Mouse (Mus musculus): ENCODE measurements around the gene Gns.

Gns gene

DNA sequence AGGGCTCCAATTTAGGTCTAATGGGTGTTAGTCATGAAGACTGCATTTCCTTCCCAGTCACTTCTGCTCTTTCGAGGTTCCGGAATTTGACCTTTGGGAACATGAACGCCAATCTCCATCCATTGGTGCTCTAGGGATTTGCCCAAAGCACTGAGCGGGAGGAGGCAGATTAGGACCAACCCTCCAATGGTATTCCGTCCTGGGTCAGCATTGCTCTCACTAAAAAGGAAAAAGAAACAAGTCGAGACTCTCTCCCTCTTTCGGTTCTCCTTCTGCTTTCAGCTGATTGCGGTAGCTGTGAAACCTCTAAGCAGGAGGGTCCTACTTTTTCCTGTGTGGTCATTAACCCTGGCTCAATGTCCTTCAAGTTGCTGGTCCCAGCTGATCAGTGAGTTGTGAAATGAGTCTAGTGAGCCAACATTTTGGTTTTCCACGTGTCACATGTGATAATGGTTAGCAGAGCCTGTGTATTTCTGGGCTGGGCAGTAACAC lies 937 bp downstream of the Gns start:
- DNase-seq (ENCODE audit: low spot score in 2 of 2): peak; percentile 37 to 59

DNA sequence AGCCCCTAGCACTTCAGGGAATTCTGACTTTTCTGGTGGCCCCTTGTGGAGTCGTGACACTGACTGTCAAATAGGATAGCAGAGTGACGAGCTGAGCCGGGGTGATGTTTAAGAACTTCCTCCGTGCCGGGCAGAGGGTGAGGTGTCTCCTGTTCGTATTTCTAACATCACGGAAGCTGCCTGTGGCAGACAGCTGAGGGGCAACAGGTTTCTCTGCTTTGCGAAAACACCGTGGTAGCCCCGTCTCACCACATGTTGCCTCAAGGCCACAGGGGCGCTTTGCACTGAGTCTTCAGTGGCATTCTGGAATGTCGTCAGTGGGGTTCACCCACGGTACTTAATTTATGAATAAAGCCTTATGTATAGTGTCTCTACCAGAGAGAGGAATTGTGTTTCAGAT lies 2.4 kb downstream of the Gns start:
- DNase-seq (ENCODE audit: low spot score in 2 of 2): no peak

GRCm38 (mm10) chr10:121367780-121368179 lies 2.9 kb downstream of the Gns start:
- no peak for DNase-seq (ENCODE audit: low spot score in 2 of 2)

- no peak for DNase-seq (ENCODE audit: low spot score in 2 of 2)
These were observed 4.0 kb downstream of the Gns start for GRCm38 (mm10) chr10:121368783-121369465.

GRCm38 (mm10) chr10:121370777-121371176 lies 5.9 kb downstream of the Gns start:
- no peak for DNase-seq (ENCODE audit: low spot score in 2 of 2)

DNA sequence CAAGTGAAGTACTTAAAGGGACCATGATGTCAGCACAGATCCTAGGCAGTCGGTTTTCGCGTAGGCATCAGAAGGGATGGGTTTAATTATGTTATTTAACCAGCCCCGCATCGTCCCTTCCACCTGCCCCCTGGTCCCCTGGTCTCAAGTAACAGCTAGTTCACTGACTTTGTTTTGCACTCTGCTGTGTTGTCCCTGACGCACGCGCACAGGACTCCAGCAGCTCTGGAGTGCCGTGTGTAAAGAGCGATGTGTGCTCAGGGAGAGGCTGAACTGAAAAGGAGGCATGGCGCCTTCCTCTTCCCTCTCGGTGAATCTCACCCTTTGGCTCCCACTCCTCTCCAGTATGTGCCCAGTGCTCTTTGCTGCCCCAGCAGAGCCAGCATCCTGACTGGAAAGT lies 9.1 kb downstream of the Gns start:
- DNase-seq (ENCODE audit: low spot score in 2 of 2): no peak

- peak; percentile 77 for DNase-seq (ENCODE audit: low spot score in 2 of 2)
These were observed 10.1 kb downstream of the Gns start for GRCm38 (mm10) chr10:121374693-121375620.

DNA sequence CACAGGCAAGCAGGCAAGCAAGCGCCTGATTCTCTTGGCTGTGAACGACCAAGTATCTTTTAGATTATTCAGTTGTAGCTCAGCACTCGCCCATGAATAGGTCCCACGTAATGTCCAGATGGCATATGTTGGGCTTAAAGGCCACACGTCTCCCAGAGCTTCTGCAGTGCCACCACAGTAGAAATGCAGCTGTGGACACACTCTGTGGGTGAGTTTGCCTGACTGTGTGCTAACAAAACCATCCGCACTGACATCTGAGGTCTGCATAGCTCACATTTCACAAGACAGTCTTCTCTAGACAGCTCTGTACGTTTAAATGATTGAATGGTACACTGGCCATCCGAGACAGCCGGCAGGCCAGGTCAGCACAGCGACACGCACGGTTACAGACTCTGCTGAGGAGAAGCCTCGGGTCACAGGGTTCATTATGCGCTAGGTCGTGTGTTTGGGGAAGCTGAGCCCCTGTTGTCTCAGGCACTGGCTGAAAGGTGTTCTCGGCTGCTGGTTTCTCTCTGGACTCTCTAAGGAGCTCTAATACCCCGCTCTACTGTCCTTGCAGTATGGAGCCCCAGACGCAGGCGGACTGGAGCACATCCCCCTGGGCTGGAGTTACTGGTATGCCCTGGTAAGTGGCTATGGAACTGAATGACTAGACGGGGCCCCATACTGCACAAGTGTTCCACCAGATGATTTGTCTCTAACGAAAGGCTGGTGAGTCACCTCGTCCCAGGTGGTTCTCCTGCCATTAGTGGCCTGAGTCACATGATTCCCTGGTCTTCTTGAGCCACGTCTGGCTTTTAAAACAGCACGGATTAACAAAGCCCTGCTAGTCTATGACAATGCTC lies 11.0 kb downstream of the Gns start:
- peak in 1 of 2 experiments; percentile 36 for DNase-seq (ENCODE audit: low spot score in 2 of 2)

DNA sequence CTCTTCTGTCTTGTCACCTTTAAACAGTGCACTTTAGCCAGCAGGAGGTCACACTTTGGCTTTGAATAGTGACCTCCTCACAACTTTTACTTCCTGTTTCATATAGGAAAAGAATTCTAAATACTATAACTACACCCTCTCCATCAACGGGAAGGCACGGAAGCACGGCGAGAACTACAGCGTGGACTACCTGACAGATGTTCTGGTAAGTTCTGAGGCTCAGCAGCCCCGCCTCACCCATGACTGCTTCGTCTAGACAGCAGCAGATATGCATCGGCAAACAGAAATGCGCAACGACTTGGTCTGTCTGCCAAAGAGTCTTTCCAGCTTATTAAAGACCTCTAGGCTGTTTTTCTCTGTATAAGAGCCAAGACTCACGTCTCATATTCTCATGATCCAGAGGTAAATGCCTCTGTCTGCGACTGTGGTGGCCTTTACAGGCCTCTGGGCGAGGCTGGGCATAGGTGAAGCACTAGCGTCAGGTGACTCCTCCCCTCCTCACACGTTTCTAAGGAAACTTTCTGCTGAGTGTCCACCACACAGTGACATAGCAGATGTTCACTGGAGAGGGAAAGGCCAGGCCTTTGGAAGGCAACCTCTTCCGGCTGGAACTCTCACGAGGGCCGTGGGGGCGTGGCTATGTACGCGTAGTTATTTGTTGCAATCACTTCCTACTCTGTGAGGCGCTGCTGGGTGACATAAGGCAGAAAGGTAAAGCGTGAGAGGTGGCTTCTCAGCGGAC lies 11.8 kb downstream of the Gns start:
- no peak for DNase-seq (ENCODE audit: low spot score in 2 of 2)

DNA sequence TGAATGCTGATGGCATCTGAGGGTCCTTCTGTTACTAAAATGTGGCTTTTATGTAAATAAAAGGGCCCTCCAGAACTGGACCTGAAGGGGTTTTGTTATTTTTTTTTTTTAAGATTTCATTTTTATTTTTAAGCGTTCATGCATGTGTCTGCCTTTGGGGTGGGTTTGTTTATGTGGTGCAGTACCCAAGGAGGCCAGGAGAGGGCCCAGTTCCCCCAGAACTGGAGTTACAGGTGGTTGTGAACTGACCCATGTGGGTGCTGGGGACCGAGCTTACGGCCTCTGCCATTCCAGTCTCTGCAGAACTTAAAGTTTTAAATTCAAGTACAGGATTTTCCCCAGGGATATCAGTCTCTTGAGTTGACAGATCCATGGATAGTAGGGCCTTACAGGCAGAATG lies 14.5 kb downstream of the Gns start:
- no peak for DNase-seq (ENCODE audit: low spot score in 2 of 2)

DNA sequence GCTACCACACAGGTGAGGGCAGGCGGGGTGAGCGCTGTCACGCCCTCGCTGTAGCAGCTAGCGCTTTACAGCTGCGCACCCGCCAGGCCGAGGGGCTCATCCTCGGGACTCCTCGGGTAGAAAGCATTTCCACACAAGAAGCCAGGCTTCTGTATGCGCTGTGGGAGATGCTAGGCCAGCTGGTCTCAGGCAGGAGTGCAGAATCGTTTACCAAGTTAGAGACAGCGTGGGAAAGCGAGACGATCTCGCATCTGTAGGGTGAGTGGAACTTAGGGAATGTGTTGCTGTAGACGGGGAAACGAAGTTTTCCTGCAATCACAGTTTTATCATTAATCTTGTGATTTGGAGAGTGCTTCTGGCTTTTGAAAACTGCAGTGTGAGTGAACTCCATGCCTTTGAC lies 16.4 kb downstream of the Gns start:
- DNase-seq (ENCODE audit: low spot score in 2 of 2): no peak

GRCm38 (mm10) chr10:121384710-121385109 lies 19.8 kb downstream of the Gns start:
- no peak for DNase-seq (ENCODE audit: low spot score in 2 of 2)

GRCm38 (mm10) chr10:121385695-121386094 lies 20.8 kb downstream of the Gns start:
- DNase-seq (ENCODE audit: low spot score in 2 of 2): no peak

- DNase-seq (ENCODE audit: low spot score in 2 of 2): no peak
These were observed 21.5 kb downstream of the Gns start for GRCm38 (mm10) chr10:121386347-121386746.

GRCm38 (mm10) chr10:121390602-121391001 lies 25.7 kb downstream of the Gns start:
- no peak for DNase-seq (ENCODE audit: low spot score in 2 of 2)

GRCm38 (mm10) chr10:121391901-121392300 lies 27.0 kb downstream of the Gns start:
- no peak for DNase-seq (ENCODE audit: low spot score in 2 of 2)

GRCm38 (mm10) chr10:121394270-121394669 lies 29.4 kb downstream of the Gns start:
- no peak for DNase-seq (ENCODE audit: low spot score in 2 of 2)

DNA sequence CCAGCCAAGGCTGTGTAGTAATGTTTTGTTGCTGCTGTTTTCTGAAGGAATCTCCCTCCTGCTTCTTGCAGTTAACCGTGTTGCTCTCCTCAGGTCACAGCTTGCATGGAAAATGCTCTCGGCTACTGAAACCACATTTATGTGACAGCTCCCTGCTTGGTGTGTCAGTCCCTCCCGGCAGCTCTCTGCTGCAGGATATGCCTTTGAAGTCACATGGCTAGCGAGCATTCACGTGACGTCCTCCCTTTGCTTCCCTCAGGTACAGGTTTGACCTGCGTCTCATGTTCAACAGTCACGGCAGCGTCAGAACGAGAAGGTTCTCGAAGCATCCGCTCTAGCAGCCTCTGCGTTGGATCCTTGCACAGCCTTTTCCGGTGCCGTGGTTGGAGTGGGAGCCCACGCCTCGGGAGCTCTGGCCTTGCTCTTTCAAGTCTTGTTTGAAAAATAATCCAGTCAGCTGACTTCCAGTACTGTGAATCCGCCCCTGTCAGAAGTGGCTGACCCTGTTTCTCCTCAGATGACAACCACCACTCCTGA lies 30.0 kb downstream of the Gns start:
- no peak for DNase-seq (ENCODE audit: low spot score in 2 of 2)

DNA sequence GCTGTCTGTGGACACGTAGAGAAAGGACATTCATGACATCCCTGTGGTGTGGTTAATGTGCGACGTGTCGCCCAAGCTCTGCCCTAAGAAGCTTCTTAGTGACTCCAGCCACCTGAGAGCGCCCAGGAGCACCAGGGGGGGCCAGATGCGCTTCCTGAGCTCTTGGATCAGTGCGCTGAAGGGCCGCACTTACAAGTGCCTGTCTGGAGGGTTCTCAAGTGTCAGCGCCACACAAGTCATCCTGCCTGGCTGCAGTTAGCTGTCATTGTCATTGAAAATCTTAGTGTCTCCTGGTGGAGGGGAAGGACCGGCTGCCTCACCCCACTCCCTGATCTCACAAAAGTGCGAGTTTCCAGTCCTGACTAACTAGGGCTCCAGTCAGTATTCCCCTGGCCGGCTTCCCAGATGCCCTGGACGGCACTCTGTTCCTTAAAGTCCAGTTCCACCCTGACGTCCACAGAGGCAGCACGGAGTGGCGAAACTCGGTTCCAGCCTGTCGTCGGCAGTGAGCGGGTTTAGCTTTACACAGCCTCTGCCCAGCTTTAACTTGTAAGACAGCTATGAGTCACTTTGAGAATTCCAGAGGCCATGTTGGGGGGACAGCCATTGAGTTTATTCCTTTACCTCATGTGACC lies 30.8 kb downstream of the Gns start:
- no peak for DNase-seq (ENCODE audit: low spot score in 2 of 2)

DNA sequence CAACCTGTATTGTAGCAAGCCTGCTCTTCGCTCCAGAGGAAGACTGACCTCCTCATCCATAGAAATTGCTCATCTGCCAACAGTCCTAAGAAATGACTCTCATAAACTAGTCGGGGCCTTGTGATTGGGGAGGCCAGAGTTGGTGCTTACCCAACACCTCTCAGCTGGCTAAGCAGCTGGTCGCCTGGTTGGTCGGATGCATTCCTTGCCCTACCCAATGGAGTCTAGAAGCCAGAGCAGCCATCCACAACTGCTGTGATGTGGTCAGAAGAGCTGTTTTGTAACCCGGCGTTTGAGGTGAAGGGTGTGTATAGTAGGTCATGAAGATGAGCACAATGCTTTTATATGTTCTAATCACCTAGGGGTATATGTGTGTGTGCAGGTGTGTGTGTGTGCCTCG lies 33.7 kb downstream of the Gns start:
- DNase-seq (ENCODE audit: low spot score in 2 of 2): no peak

Measured in spleen, postnatal 36 days (tissue).